Mouse (Mus musculus) limb, embryonic 12.5 days (tissue): Measurements from ENCODE around the gene Col25a1. TPM values are rescaled to one million over a fixed set of nuclear protein-coding genes. Genes with fewer than 3 reads are reported as not detected.

Source experiments
- ATAC-seq: fragments of 200-750 bp; cut with Nextera tagmentation; 2 replicates; pipeline ENCODE4 v1.8.0; 2017; ENCODE audit warnings: low read depth, moderate TSS enrichment; ENCODE audit not compliant: insufficient number of reproducible peaks, insufficient read depth, low FRiP score, low TSS enrichment
- H3K27ac ChIP-seq: fragments of 300-500 bp; sonication (generic); 2 replicates; pipeline ENCODE4 v1.5.1; 2016; ENCODE audit warnings: mild to moderate bottlenecking, moderate library complexity
- H3K27me3 ChIP-seq: fragments of 300-500 bp; sonication (generic); 2 replicates; pipeline ENCODE4 v1.6.1; 2016; ENCODE audit warnings: mild to moderate bottlenecking, moderate library complexity
- H3K36me3 ChIP-seq: fragments of 300-500 bp; sonication (generic); 2 replicates; pipeline ENCODE4 v1.6.1; 2016; ENCODE audit warnings: mild to moderate bottlenecking, moderate library complexity
- H3K4me1 ChIP-seq: fragments of 300-500 bp; sonication (generic); replicated peaks from 2 replicates; pipeline ENCODE4 v1.6.1; 2016
- H3K4me2 ChIP-seq: fragments of 300-500 bp; sonication (generic); 2 replicates; pipeline ENCODE4 v1.6.1; 2016; ENCODE audit warnings: mild to moderate bottlenecking, moderate library complexity
- H3K4me3 ChIP-seq: fragments of 300-500 bp; sonication (generic); replicated peaks from 2 replicates; pipeline ENCODE4 v1.5.1; 2016; ENCODE audit warnings: mild to moderate bottlenecking
- H3K9ac ChIP-seq: fragments of 300-500 bp; sonication (generic); replicated peaks from 2 replicates; pipeline ENCODE4 v1.6.1; 2016; ENCODE audit warnings: mild to moderate bottlenecking, moderate library complexity
- H3K9me3 ChIP-seq: fragments of 300-500 bp; sonication (generic); 2 replicates; pipeline ENCODE4 v1.6.1; 2016; ENCODE audit warnings: mild to moderate bottlenecking, moderate library complexity
- WGBS: fragments of 180-500 bp; shearing (Covaris S2); methylation state at CpG from one replicate; pipeline ENCODE4 v1.1.7; 2016; 5-methylcytosine and 5-hydroxymethylcytosine counted together
- polyA plus RNA-seq: library from polyadenylated mRNA; unstranded; fragments of >200 nt; fragmentation: Nextera tagmentation; extraction: Ambion mirVana; gene quantifications from 2 replicates; pipeline ENCODE4 v1.2.1, GENCODE M21; 2016

Gene Col25a1
- polyA plus RNA-seq, 1 experiment from 2014 or later = 43.2 TPM

- peaks cover 43% of the 10 kb centered on the region for H3K4me1 ChIP-seq
- H3K36me3 ChIP-seq = no peaks in the 10 kb centered on the region
- no peak overlapping the region for H3K4me2 ChIP-seq
- no peaks in the 10 kb centered on the region for H3K9me3 ChIP-seq
- no peak for ATAC-seq
- H3K9ac ChIP-seq = no peak overlapping the region
- 40% methylated on average over 14 of the region's 14 CpGs for whole genome bisulfite sequencing
- H3K4me3 ChIP-seq = no peak overlapping the region
- H3K27me3 ChIP-seq = no peaks in the 10 kb centered on the region
- peak overlapping the region; percentile 50; the same call in 1 of the 2 replicates for H3K27ac ChIP-seq
Measured at GRCm38 (mm10) chr3:130310694-130311305, 179.5 kb downstream of the Col25a1 start.

GRCm38 (mm10) chr3:130313246-130313645 is 181.9 kb downstream of the Col25a1 start:
- H3K9me3 ChIP-seq = no peaks in the 10 kb centered on the region
- peaks cover 59% of the 10 kb centered on the region for H3K4me1 ChIP-seq
- 51% methylated on average over 6 of the region's 6 CpGs for WGBS
- H3K27ac ChIP-seq = no peak overlapping the region
- H3K9ac ChIP-seq = no peak overlapping the region
- ATAC-seq = no peak
- H3K4me3 ChIP-seq = no peak overlapping the region
- H3K4me2 ChIP-seq = no peak overlapping the region
- no peaks in the 10 kb centered on the region for H3K27me3 ChIP-seq
- no peaks in the 10 kb centered on the region for H3K36me3 ChIP-seq

- H3K36me3 ChIP-seq = no peaks in the 10 kb centered on the region
- WGBS = 60% methylated on average over 13 of the region's 13 CpGs
- no peaks in the 10 kb centered on the region for H3K27me3 ChIP-seq
- H3K9me3 ChIP-seq = no peaks in the 10 kb centered on the region
- no peak overlapping the region for H3K4me2 ChIP-seq
- H3K27ac ChIP-seq = no peak overlapping the region
- H3K4me3 ChIP-seq = no peak overlapping the region
- ATAC-seq = no peak
- H3K4me1 ChIP-seq = peaks cover 3% of the 10 kb centered on the region; the same call in 1 of the 2 replicates
- no peak overlapping the region for H3K9ac ChIP-seq
Measured at GRCm38 (mm10) chr3:130327039-130328015, 196.0 kb downstream of the Col25a1 start.

GRCm38 (mm10) chr3:130328909-130329308 is 197.6 kb downstream of the Col25a1 start:
- no peak overlapping the region for H3K9ac ChIP-seq
- H3K36me3 ChIP-seq = no peaks in the 10 kb centered on the region
- H3K4me1 ChIP-seq = peaks cover 3% of the 10 kb centered on the region; the same call in 1 of the 2 replicates
- H3K9me3 ChIP-seq = no peaks in the 10 kb centered on the region
- 93% methylated on average over 9 of the region's 9 CpGs for WGBS
- no peak overlapping the region for H3K4me2 ChIP-seq
- no peak overlapping the region for H3K27ac ChIP-seq
- no peak overlapping the region for H3K4me3 ChIP-seq
- no peaks in the 10 kb centered on the region for H3K27me3 ChIP-seq
- ATAC-seq = no peak

- Histone ChIP-seq H3K27me3 (no peaks in the 10 kb centered on the region), H3K36me3 (no peaks in the 10 kb centered on the region), H3K9ac (no peak overlapping the region), H3K4me1 (peaks cover 3% of the 10 kb centered on the region; the same call in 1 of the 2 replicates), H3K27ac (no peak overlapping the region), H3K4me2 (no peak overlapping the region), H3K4me3 (no peak overlapping the region), H3K9me3 (no peaks in the 10 kb centered on the region)
- WGBS = 90% methylated on average over 9 of the region's 9 CpGs
- no peak for ATAC-seq
Measured at GRCm38 (mm10) chr3:130329833-130330555, 198.7 kb downstream of the Col25a1 start.

- H3K27ac ChIP-seq = no peak overlapping the region
- WGBS = 89% methylated on average over 3 of the region's 3 CpGs
- no peaks in the 10 kb centered on the region for H3K9me3 ChIP-seq
- H3K36me3 ChIP-seq = no peaks in the 10 kb centered on the region
- ATAC-seq = no peak
- no peak overlapping the region for H3K9ac ChIP-seq
- H3K4me2 ChIP-seq = no peak overlapping the region
- no peaks in the 10 kb centered on the region for H3K27me3 ChIP-seq
- peaks cover 3% of the 10 kb centered on the region; the same call in 1 of the 2 replicates for H3K4me1 ChIP-seq
- H3K4me3 ChIP-seq = no peak overlapping the region
Measured at GRCm38 (mm10) chr3:130330556-130330950, 199.3 kb downstream of the Col25a1 start.

GRCm38 (mm10) chr3:130332347-130332913 is 201.1 kb downstream of the Col25a1 start:
- ATAC-seq = no peak
- Histone ChIP-seq H3K4me3 (no peak overlapping the region), H3K36me3 (no peaks in the 10 kb centered on the region), H3K27ac (no peak overlapping the region), H3K27me3 (no peaks in the 10 kb centered on the region), H3K9me3 (no peaks in the 10 kb centered on the region), H3K4me2 (no peak overlapping the region), H3K9ac (no peak overlapping the region), H3K4me1 (peaks cover 6% of the 10 kb centered on the region)
- WGBS = 67% methylated on average over 3 of the region's 3 CpGs

- peaks cover 12% of the 10 kb centered on the region for H3K4me1 ChIP-seq
- no peaks in the 10 kb centered on the region for H3K27me3 ChIP-seq
- no peaks in the 10 kb centered on the region for H3K9me3 ChIP-seq
- H3K9ac ChIP-seq = no peak overlapping the region
- H3K4me2 ChIP-seq = peak overlapping the region; percentile 39
- 35% methylated on average over 13 of the region's 13 CpGs for WGBS
- no peak overlapping the region; the same call in 1 of the 2 replicates for H3K4me3 ChIP-seq
- no peaks in the 10 kb centered on the region for H3K36me3 ChIP-seq
- H3K27ac ChIP-seq = peak overlapping the region; percentile 82
- peak; percentile 61; the same call in 1 of the 2 replicates for ATAC-seq
Measured at GRCm38 (mm10) chr3:130337857-130338256, 206.6 kb downstream of the Col25a1 start.

DNA sequence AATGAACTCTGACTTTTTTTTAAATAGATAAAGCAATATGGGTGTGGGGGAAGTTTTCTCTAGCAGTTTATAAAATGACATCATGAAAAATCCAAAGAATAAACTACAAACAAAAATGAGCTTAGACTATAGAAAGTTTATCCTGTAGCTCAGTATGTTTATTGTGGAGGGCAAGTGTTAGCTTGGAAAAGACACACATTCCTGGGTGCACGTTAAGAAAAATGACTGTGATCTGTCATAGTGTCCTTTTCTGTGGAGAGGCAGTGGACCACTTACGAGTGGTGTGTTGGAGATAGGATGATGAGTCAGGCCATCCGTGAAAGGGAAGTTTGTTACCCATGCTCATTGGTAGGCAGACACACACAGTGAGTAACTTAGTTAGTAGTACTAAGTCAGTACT is 207.1 kb downstream of the Col25a1 start:
- Histone ChIP-seq H3K27me3 (no peaks in the 10 kb centered on the region), H3K4me3 (no peak overlapping the region), H3K4me1 (peaks cover 12% of the 10 kb centered on the region), H3K27ac (no peak overlapping the region), H3K9me3 (no peaks in the 10 kb centered on the region), H3K9ac (no peak overlapping the region), H3K36me3 (no peaks in the 10 kb centered on the region), H3K4me2 (no peak overlapping the region)
- 78% methylated on average over 3 of the region's 3 CpGs for WGBS
- no peak for ATAC-seq

DNA sequence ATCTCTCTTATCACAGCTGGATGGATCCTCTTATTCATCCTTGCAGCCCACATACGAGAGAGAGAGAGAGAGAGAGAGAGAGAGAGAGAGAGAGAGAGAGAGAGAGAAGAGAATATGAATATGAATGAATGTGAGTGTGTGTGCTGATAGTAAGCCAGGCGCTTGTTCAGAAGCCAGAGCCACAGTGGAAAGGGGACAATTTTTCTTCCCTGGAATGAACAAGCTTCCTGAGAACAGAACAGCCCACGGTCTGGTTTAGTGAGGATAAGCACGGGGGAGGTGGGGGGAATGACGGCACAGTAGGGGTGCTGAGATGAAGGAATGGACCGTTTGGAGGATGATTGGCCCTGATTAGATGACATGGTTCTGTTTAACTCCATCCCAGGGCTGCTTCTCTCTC is 218.9 kb downstream of the Col25a1 start:
- Histone ChIP-seq H3K36me3 (no peaks in the 10 kb centered on the region), H3K9ac (no peak overlapping the region), H3K27ac (no peak overlapping the region), H3K4me3 (no peak overlapping the region), H3K4me1 (peaks cover 15% of the 10 kb centered on the region), H3K4me2 (no peak overlapping the region), H3K9me3 (no peaks in the 10 kb centered on the region), H3K27me3 (no peaks in the 10 kb centered on the region)
- 47% methylated on average over 6 of the region's 6 CpGs for WGBS
- ATAC-seq = no peak
